Mouse (Mus musculus): ENCODE measurements around the gene Slc25a13.

DNA sequence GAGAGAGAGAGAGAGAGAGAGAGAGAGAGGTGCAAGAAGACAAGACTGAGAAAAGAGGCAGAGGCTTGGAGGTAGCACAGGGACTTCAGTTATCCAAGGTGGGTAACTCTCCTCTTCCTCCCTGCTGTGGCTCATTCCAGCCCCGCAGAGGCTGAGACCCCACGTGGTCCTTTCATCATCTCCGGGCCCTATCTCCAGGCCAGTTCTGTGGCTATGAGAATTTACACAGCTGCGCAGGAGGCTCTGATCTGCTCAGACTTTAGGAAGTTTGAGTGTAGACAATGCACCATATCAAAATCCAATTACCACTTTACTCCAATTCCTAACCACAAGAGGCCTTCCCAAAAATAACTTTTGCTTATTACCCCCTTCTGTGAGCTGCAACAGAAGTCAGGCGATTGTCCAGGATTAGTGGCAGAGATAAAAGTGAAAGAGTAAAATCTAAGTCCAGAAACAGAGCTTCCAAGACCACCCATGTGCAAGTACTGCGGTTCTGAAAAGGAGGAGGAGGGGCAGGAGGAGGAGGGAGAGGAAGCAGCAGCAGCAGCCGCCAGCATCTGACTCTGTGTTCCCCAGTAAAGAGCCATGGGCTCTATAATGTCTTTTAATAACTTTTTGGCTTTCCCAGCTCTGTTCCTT lies 57.6 kb downstream of the Slc25a13 start:
- no peak for TF ChIP-seq CTCF (IDR thresholded peaks at IDR 0.05)
- TF ChIP-seq EP300 (IDR thresholded peaks at IDR 0.05; ENCODE audit: insufficient read depth, low read depth, low read length) = no peak
- TF ChIP-seq POLR2A (IDR thresholded peaks at IDR 0.05; ENCODE audit: insufficient read depth, low read depth, low read length) = no peak

All from heart, adult 2 months (tissue).